Mouse (Mus musculus): ENCODE measurements around the gene Cyb5d1. TPM values are rescaled to one million over a fixed set of nuclear protein-coding genes. Genes with fewer than 3 reads are reported as not detected.

Cyb5d1 gene
- polyA plus RNA-seq, 2 experiments: 22.3 to 32.7 TPM

DNA sequence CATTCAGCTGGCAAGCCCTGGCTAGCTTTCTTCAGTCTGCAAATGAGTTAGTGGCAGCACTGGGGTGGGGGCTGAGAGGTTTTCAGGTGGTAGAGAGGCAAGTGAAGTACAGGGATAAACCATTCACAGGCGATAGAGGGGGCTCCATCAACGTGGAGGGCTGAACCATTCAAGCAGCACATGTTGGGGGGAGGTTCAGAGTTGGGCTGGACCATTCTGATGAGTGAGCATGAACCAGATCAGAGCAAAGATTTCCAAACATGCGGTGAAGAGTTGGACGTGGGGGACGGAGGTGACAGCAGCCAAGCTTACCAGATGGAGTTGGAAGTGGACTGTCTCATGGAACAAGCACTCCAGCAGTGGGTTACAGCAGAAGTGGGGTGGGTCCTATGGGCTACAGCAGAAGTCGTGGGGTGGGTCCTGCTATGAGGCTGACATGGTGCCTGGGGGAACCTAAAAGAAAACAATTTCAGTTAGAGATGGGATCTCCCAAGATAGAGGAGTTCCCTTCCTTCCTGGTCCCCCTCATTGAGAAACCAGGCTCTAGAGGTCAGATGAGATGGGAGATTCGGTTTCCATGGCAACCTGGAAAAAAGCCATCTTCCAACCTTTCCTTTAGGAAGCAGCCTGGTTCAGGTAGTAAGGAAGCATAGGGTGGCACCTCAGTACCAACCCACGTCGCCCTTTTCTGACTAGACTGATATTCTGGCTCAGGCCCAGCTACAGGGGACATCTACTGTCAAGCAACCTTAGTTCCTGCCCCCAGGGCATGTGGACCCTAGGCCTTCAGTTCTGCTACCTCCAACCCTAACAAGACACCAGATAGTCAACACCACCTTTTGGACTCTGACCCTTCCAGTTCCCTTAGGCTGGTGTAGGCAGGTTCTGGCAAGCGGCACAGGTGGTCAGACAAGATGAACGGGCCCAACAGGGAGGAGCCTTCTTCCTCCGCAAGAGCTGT lies 18.1 kb upstream of the Cyb5d1 start, which contains the start of gene Kdm6b:
TSS of gene Kdm6b (minus strand) at position 455 of the 961 bp plus-strand sequence.
- Histone ChIP-seq H3K36me3 (ENCODE audit: control insufficient read depth, insufficient read depth, low read length) (peaks cover 19% of the 10 kb centered on the region), H3K27ac (replicated peaks; ENCODE audit: low read depth, low read length) (0 out of 2 replicates have a peak within 1 kb of the TSS, but pooled peaks have one; percentile 98), H3K4me3 (replicated peaks; ENCODE audit: low read length) (peak within 1 kb of the TSS; percentile 76), H3K9ac (ENCODE audit: low read depth, low read length, severe bottlenecking) (peak within 1 kb of the TSS; percentile 94; the same call in 1 of the 2 replicates), H3K4me1 (ENCODE audit: control insufficient read depth, insufficient read depth, low read length) (peaks cover 43% of the 10 kb centered on the region), H3K4me2 (replicated peaks; ENCODE audit: low read depth, low read length, severe bottlenecking) (peak within 1 kb of the TSS; percentile 81), H3K27me3 (ENCODE audit: control insufficient read depth, insufficient read depth, low read length) (no peaks in the 10 kb centered on the region), H3K9me3 (ENCODE audit: control insufficient read depth, low read length) (no peaks in the 10 kb centered on the region)
- ATAC-seq (ENCODE audit: low FRiP score, low read depth): no peak
- no peak for TF ChIP-seq POLR2A (IDR thresholded peaks at IDR 0.05; ENCODE audit: borderline replicate concordance, extremely low read depth, insufficient read depth, insufficient read length)
- 29% methylated on average over 12 of the region's 12 CpGs for whole genome bisulfite sequencing
- DNase-seq (ENCODE audit: low spot score): peak; percentile 63

DNA sequence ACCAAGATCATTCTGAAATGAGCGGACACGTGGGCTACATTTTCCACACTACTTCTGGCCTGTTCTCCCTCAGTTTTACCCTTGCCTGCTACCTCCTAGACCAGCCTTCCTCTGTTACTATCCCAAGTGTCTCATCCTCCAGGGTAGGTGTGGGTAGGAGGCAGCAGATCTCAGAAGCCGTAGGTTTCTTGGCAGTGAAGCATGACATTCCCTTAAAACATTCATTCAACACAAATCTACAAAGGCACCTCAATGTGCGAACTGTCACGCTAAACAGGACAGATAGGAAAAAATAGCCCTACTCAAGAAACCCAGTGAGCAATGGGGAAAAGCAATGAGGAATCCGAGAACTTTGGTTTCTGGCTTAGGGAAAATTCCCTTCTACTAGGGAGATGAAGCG lies 17.1 kb upstream of the Cyb5d1 start:
- WGBS: 53% methylated on average over 7 of the region's 7 CpGs
- no peak overlapping the region for H3K27ac ChIP-seq (replicated peaks; ENCODE audit: low read depth, low read length)

DNA sequence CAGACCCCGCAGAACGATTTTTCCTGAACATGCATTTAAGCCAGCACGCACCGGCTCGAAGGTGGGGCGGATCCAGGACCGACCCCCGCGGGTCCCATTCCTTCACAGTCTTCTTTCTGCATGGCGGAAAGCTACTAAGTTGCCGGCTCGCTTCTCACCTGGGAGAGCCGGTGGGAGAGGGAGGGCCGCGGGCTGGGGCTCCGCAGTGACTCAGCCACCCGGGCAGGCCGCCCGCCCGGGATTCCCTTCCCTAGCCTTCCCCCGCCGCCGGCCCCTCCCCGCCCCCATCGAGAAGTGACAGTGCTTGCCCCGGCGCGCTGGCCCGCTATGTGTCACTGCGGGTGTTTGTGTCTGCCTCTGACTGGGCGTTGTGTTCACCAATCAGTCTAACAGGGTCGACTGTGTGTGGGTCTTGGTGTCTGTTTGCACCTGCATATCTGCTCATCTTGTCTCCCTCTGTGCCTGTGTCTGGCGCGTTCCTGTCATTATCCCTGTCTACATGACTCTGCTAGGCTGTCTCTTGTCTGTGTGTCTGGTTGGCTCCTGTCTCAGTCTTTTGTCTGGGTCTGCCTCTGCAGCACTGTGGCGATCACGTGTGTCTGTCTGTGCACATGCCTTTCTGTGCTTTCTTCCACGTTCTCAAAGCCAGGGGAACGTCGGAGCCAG lies 16.2 kb upstream of the Cyb5d1 start:
- DNase-seq (ENCODE audit: low spot score) (peak; percentile 59), ATAC-seq (ENCODE audit: low FRiP score, low read depth) (no peak)
- no peaks in the 10 kb centered on the region for H3K27me3 ChIP-seq (ENCODE audit: control insufficient read depth, insufficient read depth, low read length)
- peak overlapping the region; percentile 92 for H3K27ac ChIP-seq (replicated peaks; ENCODE audit: low read depth, low read length)
- no peak for TF ChIP-seq POLR2A (IDR thresholded peaks at IDR 0.05; ENCODE audit: borderline replicate concordance, extremely low read depth, insufficient read depth, insufficient read length)
- H3K4me1 ChIP-seq (ENCODE audit: control insufficient read depth, insufficient read depth, low read length): peaks cover 40% of the 10 kb centered on the region
- WGBS: under 1% methylated on average over 34 of the region's 39 CpGs
- H3K9me3 ChIP-seq (ENCODE audit: control insufficient read depth, low read length): no peaks in the 10 kb centered on the region
- peak overlapping the region; percentile 76 for H3K4me3 ChIP-seq (replicated peaks; ENCODE audit: low read length)
- H3K4me2 ChIP-seq (replicated peaks; ENCODE audit: low read depth, low read length, severe bottlenecking): peak overlapping the region; percentile 81
- H3K36me3 ChIP-seq (ENCODE audit: control insufficient read depth, insufficient read depth, low read length): peaks cover 37% of the 10 kb centered on the region
- H3K9ac ChIP-seq (ENCODE audit: low read depth, low read length, severe bottlenecking): peak overlapping the region; percentile 81

More for the DNA sequence above, 17.1 kb upstream of the Cyb5d1 start:
- ATAC-seq (ENCODE audit: low FRiP score, low read depth) (no peak), DNase-seq (ENCODE audit: low spot score) (no peak)
- Histone ChIP-seq H3K9ac (ENCODE audit: low read depth, low read length, severe bottlenecking) (0 out of 2 replicates have a peak overlapping the region, but pooled peaks have one; percentile 28), H3K27me3 (ENCODE audit: control insufficient read depth, insufficient read depth, low read length) (no peaks in the 10 kb centered on the region), H3K36me3 (ENCODE audit: control insufficient read depth, insufficient read depth, low read length) (peaks cover 28% of the 10 kb centered on the region), H3K9me3 (ENCODE audit: control insufficient read depth, low read length) (no peaks in the 10 kb centered on the region), H3K4me1 (ENCODE audit: control insufficient read depth, insufficient read depth, low read length) (peaks cover 46% of the 10 kb centered on the region), H3K4me2 (replicated peaks; ENCODE audit: low read depth, low read length, severe bottlenecking) (peak overlapping the region; percentile 81), H3K4me3 (replicated peaks; ENCODE audit: low read length) (peak overlapping the region; percentile 76)
- TF ChIP-seq POLR2A (IDR thresholded peaks at IDR 0.05; ENCODE audit: borderline replicate concordance, extremely low read depth, insufficient read depth, insufficient read length): no peak

DNA sequence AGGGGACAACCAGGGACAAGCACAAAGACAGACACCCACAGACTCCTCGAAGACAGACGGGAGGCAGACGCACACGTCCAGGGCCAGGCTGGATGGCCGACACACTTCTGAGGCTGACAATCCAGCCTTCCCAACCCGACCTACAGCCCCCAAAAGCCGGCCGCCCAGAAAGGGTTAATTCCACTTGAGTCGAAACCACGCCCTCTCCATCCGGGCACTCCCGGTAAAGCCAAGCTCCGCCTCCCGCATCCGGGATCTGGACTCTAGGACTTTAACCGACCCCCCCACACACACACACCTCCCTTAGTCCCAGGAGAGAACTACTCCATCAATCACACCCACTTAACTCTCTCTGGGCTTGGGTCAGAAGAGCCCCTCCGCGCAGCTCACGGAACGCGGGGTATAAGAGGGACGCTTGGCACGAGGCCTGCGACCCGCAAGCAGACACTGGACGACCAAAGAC lies 15.7 kb upstream of the Cyb5d1 start:
- H3K27me3 ChIP-seq (ENCODE audit: control insufficient read depth, insufficient read depth, low read length): no peaks in the 10 kb centered on the region
- under 1% methylated on average over 26 of the region's 26 CpGs for WGBS
- peak overlapping the region; percentile 76 for H3K4me3 ChIP-seq (replicated peaks; ENCODE audit: low read length)
- peak; percentile 58 for ATAC-seq (ENCODE audit: low FRiP score, low read depth)
- peaks cover 43% of the 10 kb centered on the region for H3K36me3 ChIP-seq (ENCODE audit: control insufficient read depth, insufficient read depth, low read length)
- H3K4me1 ChIP-seq (ENCODE audit: control insufficient read depth, insufficient read depth, low read length): peaks cover 38% of the 10 kb centered on the region
- no peak for TF ChIP-seq POLR2A (IDR thresholded peaks at IDR 0.05; ENCODE audit: borderline replicate concordance, extremely low read depth, insufficient read depth, insufficient read length)
- H3K27ac ChIP-seq (replicated peaks; ENCODE audit: low read depth, low read length): peak overlapping the region; percentile 92
- peak; percentile 98 for DNase-seq (ENCODE audit: low spot score)
- peak overlapping the region; percentile 81 for H3K9ac ChIP-seq (ENCODE audit: low read depth, low read length, severe bottlenecking)
- peak overlapping the region; percentile 81 for H3K4me2 ChIP-seq (replicated peaks; ENCODE audit: low read depth, low read length, severe bottlenecking)
- H3K9me3 ChIP-seq (ENCODE audit: control insufficient read depth, low read length): no peaks in the 10 kb centered on the region
